ENCODE assay signal across 30 mouse cellular contexts in the genomic region with DNA sequence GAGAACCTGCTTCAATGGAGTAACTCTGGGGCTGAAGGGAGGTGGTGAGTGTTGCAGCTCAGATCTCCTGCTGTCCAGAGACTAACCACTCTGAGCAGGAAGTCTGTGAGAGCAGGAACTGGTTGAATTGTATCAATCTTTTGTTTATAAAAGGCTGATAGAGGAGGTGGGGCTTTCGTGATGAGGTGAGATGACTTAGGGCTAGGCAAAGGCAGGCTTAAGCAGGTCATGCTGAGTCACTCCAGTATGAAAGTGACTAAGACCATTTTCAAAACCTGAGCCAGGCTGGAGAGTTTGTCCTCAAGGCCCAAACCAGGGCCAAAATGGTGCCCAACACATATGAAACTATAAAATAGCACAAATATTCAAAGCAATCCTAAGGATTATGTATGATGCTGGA.
A peak's percentile ranks its signal among the peaks of the same experiment; 100 is the strongest.
DNase-seq lines count a peak whose midpoint lies in the region; ATAC-seq and TF ChIP-seq lines count a peak whose summit lies in the region.
"Had no signal": no experiment of that assay in that cellular context is flagged by ENCODE, and none has a peak within 500 bp of the region (broad histone marks: within the 10 kb centered on the region; RNA-seq: fewer than 3 reads in every experiment).

No protein-coding gene starts in this region.

- H3K9me3 ChIP-seq in stomach, embryonic 14.5 days (ENCODE audit: control insufficient read depth, low read depth, low read length) = no peaks in the 10 kb centered on the region
- no peaks in the 10 kb centered on the region for H3K9me3 ChIP-seq in stomach, postnatal 0 days (ENCODE audit: control insufficient read depth, low read length)
- H3K9me3 ChIP-seq: embryonic facial prominence, embryonic 10.5 days; embryonic facial prominence, embryonic 13.5 days; forebrain, embryonic 12.5 days; forebrain, embryonic 15.5 days; heart, embryonic 10.5 days; heart, embryonic 13.5 days had no signal

- WGBS in stomach, embryonic 14.5 days = 33% methylated on average over 1 of the region's 1 CpGs
- 20% methylated on average over 1 of the region's 1 CpGs for WGBS in stomach, postnatal 0 days

- H3K27me3 ChIP-seq in stomach, embryonic 14.5 days (ENCODE audit: control insufficient read depth, insufficient read depth, low read length) = no peaks in the 10 kb centered on the region
- H3K27me3 ChIP-seq in stomach, postnatal 0 days (ENCODE audit: control insufficient read depth, insufficient read depth, low read length) = no peaks in the 10 kb centered on the region
- H3K27me3 ChIP-seq: embryonic facial prominence, embryonic 13.5 days; forebrain, embryonic 12.5 days; forebrain, embryonic 15.5 days; heart, embryonic 13.5 days; Patski had no signal

- H3K4me2 ChIP-seq in stomach, embryonic 14.5 days (replicated peaks; ENCODE audit: low read depth, low read length) = no peak overlapping the region
- no peak overlapping the region for H3K4me2 ChIP-seq in stomach, postnatal 0 days (replicated peaks; ENCODE audit: low read depth)
- H3K4me2 ChIP-seq: embryonic facial prominence, embryonic 13.5 days; forebrain, embryonic 12.5 days; forebrain, embryonic 15.5 days; heart, embryonic 13.5 days; hindbrain, embryonic 14.5 days had no signal

- no peak for TF ChIP-seq EP300 in stomach, postnatal 0 days (optimal IDR thresholded peaks at IDR 0.05)

- no peak overlapping the region for H3K4me3 ChIP-seq in stomach, embryonic 14.5 days (ENCODE audit: low read depth, low read length)
- H3K4me3 ChIP-seq in stomach, postnatal 0 days (ENCODE audit: low read depth, low read length) = no peak overlapping the region
- H3K4me3 ChIP-seq: embryonic facial prominence, embryonic 10.5 days; embryonic facial prominence, embryonic 13.5 days; erythroblast, embryonic 14.5 days; forebrain, embryonic 12.5 days; forebrain, embryonic 15.5 days; heart, embryonic 10.5 days; heart, embryonic 13.5 days had no signal

- H3K4me1 ChIP-seq in stomach, embryonic 14.5 days (ENCODE audit: control insufficient read depth, insufficient read depth, low read length) = no peaks in the 10 kb centered on the region
- no peaks in the 10 kb centered on the region for H3K4me1 ChIP-seq in stomach, postnatal 0 days (replicated peaks; ENCODE audit: control insufficient read depth, insufficient read depth)
- H3K4me1 ChIP-seq: embryonic facial prominence, embryonic 10.5 days; embryonic facial prominence, embryonic 13.5 days; forebrain, embryonic 12.5 days; forebrain, embryonic 15.5 days; heart, embryonic 10.5 days; heart, embryonic 13.5 days had no signal

- peak; percentile 63; the same call in 1 of the 2 replicates for ATAC-seq in stomach, embryonic 14.5 days (ENCODE audit: insufficient number of reproducible peaks, insufficient read depth, low FRiP score, low read depth)
- ATAC-seq in stomach, postnatal 0 days (ENCODE audit: low FRiP score, low TSS enrichment) = peak; percentile 98
- ATAC-seq: forebrain, embryonic 15.5 days; hindbrain, postnatal 0 days; inflammation-experienced regulatory T-cells, adult 6 months; intestine, embryonic 16.5 days; Patski had no signal

- DNase-seq in ES-CJ7 (ENCODE audit: low read depth, low spot score) (peak; percentile 59), R1 (ENCODE audit: low read depth, low spot score) (peak; percentile 42)
- peak; percentile 15 for DNase-seq in stomach, postnatal 0 days (ENCODE audit: low spot score)
- DNase-seq in adrenal gland, postnatal 14 days = no peak
- DNase-seq in kidney, adult 8-10 months = no peak
- DNase-seq in adrenal gland, adult 18-20 months (ENCODE audit: low spot score in 2 of 2) = no peak
- no peak for DNase-seq in urinary bladder, postnatal 36 days (ENCODE audit: low spot score in 2 of 2)
- DNase-seq: adrenal gland, adult 2 months; adrenal gland, postnatal 25 days; cerebellum, adult 11-12 months; cerebellum, adult 8-10 months; cerebellum, postnatal 10 days; cerebellum, postnatal 36 days; embryo, embryonic 11 days; heart, adult 18-20 months; heart, postnatal 14 days; heart, postnatal 4 days had no signal

- H3K27ac ChIP-seq in stomach, embryonic 14.5 days (ENCODE audit: low read length) = no peak overlapping the region
- H3K27ac ChIP-seq in stomach, postnatal 0 days (replicated peaks) = no peak overlapping the region
- H3K27ac ChIP-seq: embryonic facial prominence, embryonic 10.5 days; embryonic facial prominence, embryonic 13.5 days; forebrain, embryonic 12.5 days; forebrain, embryonic 15.5 days; heart, embryonic 10.5 days; heart, embryonic 13.5 days; hindbrain, embryonic 14.5 days; hindbrain, postnatal 0 days had no signal

- no peak for TF ChIP-seq CTCF in stomach, postnatal 0 days (IDR thresholded peaks at IDR 0.05; ENCODE audit: low read depth)

- no peaks in the 10 kb centered on the region for H3K36me3 ChIP-seq in stomach, embryonic 14.5 days (ENCODE audit: control insufficient read depth, insufficient read depth, low read length)
- H3K36me3 ChIP-seq in stomach, postnatal 0 days (ENCODE audit: control insufficient read depth, insufficient read depth, low read length) = no peaks in the 10 kb centered on the region
- H3K36me3 ChIP-seq: embryonic facial prominence, embryonic 10.5 days; embryonic facial prominence, embryonic 13.5 days; forebrain, embryonic 12.5 days; forebrain, embryonic 15.5 days; heart, embryonic 10.5 days; heart, embryonic 13.5 days had no signal

- no peak overlapping the region for H3K9ac ChIP-seq in stomach, embryonic 14.5 days (replicated peaks; ENCODE audit: low read depth, low read length)
- H3K9ac ChIP-seq in stomach, postnatal 0 days (ENCODE audit: low read length) = no peak overlapping the region
- H3K9ac ChIP-seq: embryonic facial prominence, embryonic 13.5 days; forebrain, embryonic 12.5 days; forebrain, embryonic 15.5 days; heart, embryonic 13.5 days; hindbrain, embryonic 14.5 days had no signal

Comparison
In these comparisons a context has a peak if more than half of its experiments do, and no peak if none do; other contexts are left out.
1. DNase-seq: peak in ES-CJ7 (single experiment), R1 (single experiment) and stomach, postnatal 0 days (single experiment); none in adrenal gland, postnatal 14 days (single experiment), kidney, adult 8-10 months (0 of 2), adrenal gland, adult 18-20 months (0 of 2) and urinary bladder, postnatal 36 days (0 of 2).